Mouse (Mus musculus) macrophage (primary cell): ENCODE data around the gene Phyhd1. TPM values are rescaled to one million over a fixed set of nuclear protein-coding genes. Genes with fewer than 3 reads are reported as not detected.

Source experiments
- H3K27ac ChIP-seq: fragments of 350-480 bp; formaldehyde crosslinking; 2 replicates; pipeline ENCODE4 v1.9.0; 2021
- H3K36me3 ChIP-seq: fragments of 350-480 bp; formaldehyde crosslinking; 2 replicates; pipeline ENCODE4 v1.9.0; 2021; ENCODE audit errors: inconsistent target
- H3K4me3 ChIP-seq: fragments of 350-480 bp; formaldehyde crosslinking; 2 replicates; pipeline ENCODE4 v1.9.0; 2021; ENCODE audit errors: inconsistent target
- H3K79me2 ChIP-seq: fragments of 350-480 bp; formaldehyde crosslinking; 2 replicates; pipeline ENCODE4 v1.9.0; 2021; ENCODE audit errors: inconsistent target
- WGBS: methylation state at CpG from one replicate; pipeline ENCODE4 v1.1.7; 2026; ENCODE audit warnings: inconsistent platforms; ENCODE audit not compliant: missing documents; 5-methylcytosine and 5-hydroxymethylcytosine counted together
- polyA plus RNA-seq: library from polyadenylated mRNA; stranded (reverse); fragments of 250-400 nt; gene quantifications from 3 replicates; pipeline ENCODE4 v1.2.4, GENCODE M21; 2018; ENCODE audit warnings: inconsistent platforms

Gene Phyhd1
- polyA plus RNA-seq, 1 experiment from 2014 or later = 8.0 TPM

- 69% methylated on average over 3 of the region's 3 CpGs for WGBS
- Histone ChIP-seq H3K79me2 (no peaks in the 10 kb centered on the region), H3K36me3 (peaks cover 87% of the 10 kb centered on the region), H3K27ac (no peak overlapping the region), H3K4me3 (no peak overlapping the region)
These were observed 62.8 kb downstream of the Phyhd1 start for GRCm38 (mm10) chr2:30328791-30329190.

Other genes with a start within 250 kb of the Phyhd1 start
- 3.0 to 6.7 TPM (median 4.4 TPM) in 3 replicates for gene Wdr34, start 217.3 kb upstream of the Phyhd1 start, polyA plus RNA-seq
- 142 to 388 TPM (median 281 TPM) in 3 replicates for gene Set, start 208.8 kb upstream of the Phyhd1 start, polyA plus RNA-seq
- 0.94 to 2.4 TPM (median 1.6 TPM) in 3 replicates for gene Pkn3, start 188.5 kb upstream of the Phyhd1 start, polyA plus RNA-seq
- gene Zdhhc12, start 172.6 kb upstream of the Phyhd1 start, polyA plus RNA-seq = 10.5 to 24.6 TPM (median 20.1 TPM) in 3 replicates
- 5.5 to 11.1 TPM (median 6.9 TPM) in 3 replicates for gene Zer1, start 141.6 kb upstream of the Phyhd1 start, polyA plus RNA-seq
- 79.6 to 115 TPM (median 108 TPM) in 3 replicates for gene Tbc1d13, start 132.5 kb upstream of the Phyhd1 start, polyA plus RNA-seq
- 1.2 to 5.8 TPM (median 3.8 TPM) in 3 replicates for gene Endog, start 94.7 kb upstream of the Phyhd1 start, polyA plus RNA-seq
- 15.1 to 33.4 TPM (median 17.6 TPM) in 3 replicates for gene Spout1, start 87.7 kb upstream of the Phyhd1 start, polyA plus RNA-seq
- gene Kyat1, start 60.4 kb upstream of the Phyhd1 start, polyA plus RNA-seq = 1.5 to 4.5 TPM (median 3.0 TPM) in 3 replicates
- 11.0 to 16.9 TPM (median 11.0 TPM) in 3 replicates for gene Lrrc8a, start 28.5 kb upstream of the Phyhd1 start, polyA plus RNA-seq
- 0.17 to 0.26 TPM (median 0.21 TPM) in 3 replicates for gene Gm28035, start 25.6 kb upstream of the Phyhd1 start, polyA plus RNA-seq
- gene Gm28038, start 14.8 kb downstream of the Phyhd1 start, polyA plus RNA-seq = 15.9 TPM in 1 of 3 replicates, not detected in the others
- 13.1 to 21.9 TPM (median 15.9 TPM) in 3 replicates for gene Dolk, start 20.1 kb downstream of the Phyhd1 start, polyA plus RNA-seq
- 11.2 to 26.1 TPM (median 14.0 TPM) in 3 replicates for gene Nup188, start 20.2 kb downstream of the Phyhd1 start, polyA plus RNA-seq
- 24.8 to 34.0 TPM (median 33.1 TPM) in 3 replicates for gene Sh3glb2, start 93.1 kb downstream of the Phyhd1 start, polyA plus RNA-seq
- gene Miga2, start 98.0 kb downstream of the Phyhd1 start, polyA plus RNA-seq = 2.4 to 7.5 TPM (median 4.1 TPM) in 3 replicates
- 18.7 to 21.3 TPM (median 18.7 TPM) in 3 replicates for gene Dolpp1, start 126.1 kb downstream of the Phyhd1 start, polyA plus RNA-seq
- gene Crat, start 149.6 kb downstream of the Phyhd1 start, polyA plus RNA-seq = 37.2 to 68.4 TPM (median 59.5 TPM) in 3 replicates
- 54.9 to 121 TPM (median 116 TPM) in 3 replicates for gene Ptpa, start 149.8 kb downstream of the Phyhd1 start, polyA plus RNA-seq
- 2.4 to 6.5 TPM (median 4.4 TPM) in 3 replicates for gene Ier5l, start 208.0 kb downstream of the Phyhd1 start, polyA plus RNA-seq